Mouse (Mus musculus) adrenal gland, postnatal 36 days (tissue): ENCODE measurements around the gene Prss43. TPM values are rescaled to one million over a fixed set of nuclear protein-coding genes. Genes with fewer than 3 reads are reported as not detected.

Experiments used
- total RNA-seq, 2 experiments: library from RNA; stranded (reverse); gene quantifications; 2 replicates each; pipeline ENCODE4 v1.2.3; 2021

Prss43 gene
- total RNA-seq, 2 experiments from 2014 or later = not detected

Other genes with a start within 250 kb of the Prss43 start
- gene Nradd, start 202.2 kb upstream of the Prss43 start, total RNA-seq = 10 to 100 TPM in 1 of 2 experiments, 1 to 10 TPM in 1; 9.0 to 15.4 TPM
- gene Nbeal2, start 172.5 kb upstream of the Prss43 start, total RNA-seq = 1 to 10 TPM; 7.2 to 8.1 TPM
- gene Ccdc12, start 170.2 kb upstream of the Prss43 start, total RNA-seq = 10 to 100 TPM; 61.3 to 64.7 TPM
- gene Myl3, start 84.8 kb upstream of the Prss43 start, total RNA-seq = 1 to 10 TPM; 1.8 to 2.2 TPM
- gene Pth1r, start 79.5 kb upstream of the Prss43 start, total RNA-seq = 10 to 100 TPM; 12.5 to 23.1 TPM
- gene Prss42, start 28.5 kb upstream of the Prss43 start, total RNA-seq = not detected
- not detected for gene Prss44, start 12.7 kb upstream of the Prss43 start, total RNA-seq
- not detected for gene Prss45, start 7.9 kb downstream of the Prss43 start, total RNA-seq
- gene Prss46, start 17.8 kb downstream of the Prss43 start, total RNA-seq = not detected
- not detected for gene Prss50, start 31.3 kb downstream of the Prss43 start, total RNA-seq
- gene Als2cl, start 53.2 kb downstream of the Prss43 start, total RNA-seq = 10 to 100 TPM; 12.4 to 16.0 TPM
- gene Tmie, start 53.4 kb downstream of the Prss43 start, total RNA-seq = 1 to 10 TPM; 2.0 to 3.0 TPM
- not detected for gene Fam240a, start 90.2 kb downstream of the Prss43 start, total RNA-seq
- not detected for gene Tdgf1, start 119.5 kb downstream of the Prss43 start, total RNA-seq
- gene Lrrc2, start 124.9 kb downstream of the Prss43 start, total RNA-seq = 10 to 100 TPM in 1 of 2 experiments, 1 to 10 TPM in 1; 7.9 to 11.1 TPM
- gene Rtp3, start 163.9 kb downstream of the Prss43 start, total RNA-seq = 1 to 10 TPM; 2.3 to 4.9 TPM
- gene Ltf, start 192.6 kb downstream of the Prss43 start, total RNA-seq = 1 to 10 TPM in 1 of 2 experiments, under 1 TPM in 1; 0.66 to 1.1 TPM
- gene Ccrl2, start 230.8 kb downstream of the Prss43 start, total RNA-seq = 1 to 10 TPM; 7.2 to 9.2 TPM